Mouse (Mus musculus) intestine, embryonic 15.5 days (tissue): ENCODE results near the gene Cacna2d3. TPM values are rescaled to one million over a fixed set of nuclear protein-coding genes. Genes with fewer than 3 reads are reported as not detected.

Experiments
- ATAC-seq: fragments of 200-750 bp; cut with Nextera tagmentation; 2 replicates; pipeline ENCODE4 v1.8.0; 2017; ENCODE audit warnings: moderate TSS enrichment, moderate library complexity
- H3K27ac ChIP-seq: fragments of 300-500 bp; sonication (generic); 2 replicates; pipeline ENCODE4 v1.5.1; 2015; ENCODE audit warnings: mild to moderate bottlenecking, inconsistent platforms
- H3K27me3 ChIP-seq: fragments of 300-500 bp; sonication (generic); replicated peaks from 2 replicates; pipeline ENCODE4 v1.6.1; 2015; ENCODE audit warnings: inconsistent platforms
- H3K36me3 ChIP-seq: fragments of 300-500 bp; sonication (generic); 2 replicates; pipeline ENCODE4 v1.6.1; 2015; ENCODE audit warnings: inconsistent platforms
- H3K4me1 ChIP-seq: fragments of 300-500 bp; sonication (generic); replicated peaks from 2 replicates; pipeline ENCODE4 v1.6.1; 2015; ENCODE audit warnings: inconsistent platforms
- H3K4me2 ChIP-seq: fragments of 300-500 bp; sonication (generic); replicated peaks from 2 replicates; pipeline ENCODE4 v1.6.1; 2015; ENCODE audit warnings: mild to moderate bottlenecking, inconsistent platforms
- H3K4me3 ChIP-seq: fragments of 300-500 bp; sonication (generic); replicated peaks from 2 replicates; pipeline ENCODE4 v1.5.1; 2015; ENCODE audit warnings: inconsistent platforms
- H3K9ac ChIP-seq: fragments of 300-500 bp; sonication (generic); 2 replicates; pipeline ENCODE4 v1.6.1; 2015; ENCODE audit warnings: inconsistent platforms
- H3K9me3 ChIP-seq: fragments of 300-500 bp; sonication (generic); 2 replicates; pipeline ENCODE4 v1.6.1; 2016; ENCODE audit warnings: inconsistent platforms
- WGBS: fragments of 180-500 bp; shearing (Covaris S2); methylation state at CpG from one replicate; pipeline ENCODE4 v1.1.7; 2015; 5-methylcytosine and 5-hydroxymethylcytosine counted together
- polyA plus RNA-seq: library from polyadenylated mRNA; unstranded; fragments of >200 nt; fragmentation: Nextera tagmentation; extraction: Ambion mirVana; gene quantifications from 2 replicates; pipeline ENCODE4 v1.2.1, GENCODE M21; 2015

The Cacna2d3 gene
- polyA plus RNA-seq, 1 experiment from 2014 or later, result 1.4 TPM

DNA sequence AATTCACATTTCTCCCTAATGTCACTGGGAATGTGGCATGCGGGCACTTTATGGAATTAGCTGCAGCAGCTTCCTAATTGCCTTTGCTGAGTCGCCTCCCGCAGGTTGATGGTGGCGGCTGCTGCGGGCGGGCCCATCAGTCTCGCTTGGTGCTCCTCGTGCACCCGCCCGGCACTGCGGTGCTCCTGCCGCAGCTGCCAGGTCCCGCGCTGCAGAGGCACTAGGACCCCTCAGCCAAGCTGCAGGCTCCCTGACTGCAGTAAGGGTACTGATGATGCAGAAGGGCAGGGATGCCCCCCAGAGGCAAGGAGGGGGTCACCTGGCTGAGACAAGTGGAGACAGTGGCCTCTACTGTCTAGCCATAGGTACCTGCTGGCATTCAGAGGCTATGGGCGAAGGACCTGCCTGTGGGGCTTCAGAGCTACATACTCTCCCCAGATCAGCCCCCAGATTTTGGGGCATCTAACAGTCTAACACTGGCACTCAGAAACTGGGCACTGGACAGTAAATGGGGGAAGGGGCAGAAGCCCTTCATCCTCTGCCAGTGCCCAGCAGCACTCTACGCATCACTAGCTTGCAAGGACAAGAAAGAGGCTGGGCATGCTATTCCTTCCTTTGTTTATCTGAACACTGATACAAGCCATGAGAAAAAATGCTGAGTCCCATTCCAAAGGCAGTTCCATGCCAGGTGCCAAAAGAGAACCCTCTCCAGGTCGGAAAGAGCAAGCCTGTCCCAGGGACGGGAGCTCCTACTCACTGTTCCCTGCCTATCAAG, 13.9 kb downstream of the Cacna2d3 start:
- Histone ChIP-seq H3K4me2 (no peak overlapping the region), H3K36me3 (no peaks in the 10 kb centered on the region), H3K4me1 (no peaks in the 10 kb centered on the region), H3K4me3 (no peak overlapping the region), H3K9ac (no peak overlapping the region), H3K27ac (no peak overlapping the region), H3K9me3 (no peaks in the 10 kb centered on the region), H3K27me3 (peaks cover 14% of the 10 kb centered on the region; the same call in 1 of the 2 replicates)
- 48% methylated on average over 18 of the region's 18 CpGs for WGBS
- ATAC-seq, result no peak

DNA sequence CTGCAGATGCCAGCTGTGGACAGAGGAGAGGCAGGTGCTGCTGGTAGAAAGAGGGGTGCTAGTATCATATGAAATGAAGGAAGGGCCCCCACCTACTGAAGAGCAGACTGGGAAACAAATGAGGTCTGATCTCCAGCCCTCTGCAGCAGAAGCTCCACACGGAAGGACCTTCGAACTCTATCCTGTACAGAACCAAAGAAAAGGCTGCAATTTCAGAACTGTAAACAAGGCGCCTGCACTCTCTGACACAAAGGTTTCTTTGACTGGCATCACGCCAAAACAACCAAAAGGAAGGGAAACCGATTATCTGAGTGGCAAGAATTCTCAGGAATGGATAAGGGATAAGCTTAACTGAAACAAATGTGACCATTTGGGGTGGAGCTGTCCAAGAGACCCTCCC, 18.9 kb downstream of the Cacna2d3 start:
- Histone ChIP-seq H3K36me3 (no peaks in the 10 kb centered on the region), H3K27me3 (peaks cover 3% of the 10 kb centered on the region; the same call in 1 of the 2 replicates), H3K9me3 (no peaks in the 10 kb centered on the region), H3K9ac (no peak overlapping the region), H3K4me3 (no peak overlapping the region), H3K27ac (no peak overlapping the region), H3K4me2 (no peak overlapping the region), H3K4me1 (no peaks in the 10 kb centered on the region)
- ATAC-seq, result no peak
- WGBS, result 50% methylated on average over 5 of the region's 5 CpGs

GRCm38 (mm10) chr14:29696131-29696530, 25.5 kb downstream of the Cacna2d3 start:
- Histone ChIP-seq H3K36me3 (no peaks in the 10 kb centered on the region), H3K27me3 (no peaks in the 10 kb centered on the region; the same call in 1 of the 2 replicates), H3K4me3 (no peak overlapping the region), H3K4me1 (no peaks in the 10 kb centered on the region), H3K4me2 (no peak overlapping the region), H3K9me3 (no peaks in the 10 kb centered on the region), H3K27ac (no peak overlapping the region), H3K9ac (no peak overlapping the region)
- ATAC-seq, result no peak
- 9% methylated on average over 3 of the region's 3 CpGs for WGBS

DNA sequence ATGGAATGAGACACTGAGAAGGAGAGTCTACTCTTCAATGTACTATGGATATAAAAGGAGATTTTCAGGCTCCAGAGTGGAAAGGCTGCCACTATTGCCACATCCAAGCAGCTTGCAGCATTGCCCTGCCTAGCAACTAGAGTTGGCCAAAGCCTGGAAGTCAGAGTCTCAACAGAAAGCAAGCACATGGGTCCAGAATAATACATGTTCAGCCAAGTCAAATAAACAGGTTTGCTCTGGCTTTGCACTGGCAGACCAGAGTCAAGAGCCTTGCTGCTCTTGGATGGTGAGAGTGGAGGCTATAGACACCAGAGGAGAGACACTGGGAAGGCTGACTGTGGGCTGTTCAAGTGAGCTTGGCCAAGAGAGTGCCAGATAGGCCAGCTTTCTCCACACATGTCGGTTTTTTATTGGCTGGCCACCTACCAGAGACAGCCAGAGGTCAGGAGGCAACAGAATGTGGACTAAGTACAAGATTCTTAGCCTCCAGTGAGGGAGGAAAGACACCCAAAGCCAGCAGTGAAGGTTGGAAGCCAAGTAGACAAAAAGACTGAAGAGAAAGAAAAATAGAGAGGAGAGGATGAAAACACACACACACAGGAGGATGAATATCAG, 49.1 kb downstream of the Cacna2d3 start:
- Histone ChIP-seq H3K27ac (no peak overlapping the region), H3K9ac (no peak overlapping the region), H3K4me1 (no peaks in the 10 kb centered on the region), H3K4me2 (no peak overlapping the region), H3K4me3 (no peak overlapping the region), H3K27me3 (no peaks in the 10 kb centered on the region), H3K9me3 (no peaks in the 10 kb centered on the region), H3K36me3 (no peaks in the 10 kb centered on the region)
- ATAC-seq, result no peak
- WGBS, result 35% methylated on average over 1 of the region's 1 CpGs

GRCm38 (mm10) chr14:29669826-29670225, 51.8 kb downstream of the Cacna2d3 start:
- Histone ChIP-seq H3K27ac (no peak overlapping the region), H3K4me1 (no peaks in the 10 kb centered on the region), H3K9me3 (no peaks in the 10 kb centered on the region), H3K36me3 (no peaks in the 10 kb centered on the region), H3K9ac (no peak overlapping the region), H3K4me2 (no peak overlapping the region), H3K4me3 (no peak overlapping the region), H3K27me3 (no peaks in the 10 kb centered on the region)
- 84% methylated on average over 5 of the region's 5 CpGs for WGBS
- ATAC-seq, result no peak

DNA sequence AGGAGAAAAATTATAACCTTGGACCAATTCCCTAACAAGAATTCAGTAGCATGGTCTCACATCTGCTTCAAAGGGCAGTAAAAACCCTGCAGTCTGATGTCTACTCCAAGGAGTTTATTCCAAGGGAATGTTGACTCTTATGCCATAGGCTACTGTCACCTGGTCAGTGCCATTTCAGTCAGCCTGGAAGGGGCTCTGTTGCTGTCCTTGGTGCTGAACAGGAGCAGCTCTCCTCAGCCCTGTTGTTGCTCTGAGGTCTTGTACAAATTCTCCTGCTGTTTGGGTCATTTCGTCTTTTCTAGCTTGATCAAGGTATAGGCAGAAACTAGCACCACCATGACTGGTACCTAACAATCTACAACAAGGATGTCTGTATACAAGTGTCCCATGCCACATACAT, 64.7 kb downstream of the Cacna2d3 start:
- Histone ChIP-seq H3K4me1 (no peaks in the 10 kb centered on the region), H3K36me3 (no peaks in the 10 kb centered on the region), H3K4me3 (no peak overlapping the region), H3K4me2 (no peak overlapping the region), H3K27me3 (no peaks in the 10 kb centered on the region), H3K9ac (no peak overlapping the region), H3K9me3 (no peaks in the 10 kb centered on the region), H3K27ac (no peak overlapping the region)
- ATAC-seq, result no peak
- 46% methylated on average over 1 of the region's 1 CpGs for WGBS

DNA sequence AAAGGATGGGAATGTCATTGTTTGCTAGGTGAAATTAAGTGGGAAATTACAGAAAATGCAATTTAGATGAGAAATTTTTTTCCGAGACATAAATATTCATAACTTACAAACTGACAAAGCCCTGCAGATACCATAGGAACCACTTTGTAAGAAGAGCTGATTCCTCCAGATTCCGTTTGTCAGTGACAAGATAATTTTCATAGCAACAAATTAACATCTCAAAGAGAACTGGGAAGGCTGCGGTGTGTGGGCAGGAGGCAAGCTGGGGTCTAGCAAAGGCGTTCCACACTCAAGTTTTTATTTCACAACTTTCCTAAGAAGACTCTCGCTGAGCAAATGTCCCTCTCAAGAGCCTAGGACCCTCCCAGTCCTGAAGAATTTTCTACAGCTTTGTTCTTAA, 71.1 kb downstream of the Cacna2d3 start:
- WGBS, result 76% methylated on average over 5 of the region's 5 CpGs
- H3K9ac ChIP-seq, result no peak overlapping the region
- H3K27me3 ChIP-seq, result no peaks in the 10 kb centered on the region
- H3K27ac ChIP-seq, result no peak overlapping the region
- no peaks in the 10 kb centered on the region for H3K36me3 ChIP-seq
- H3K9me3 ChIP-seq, result no peaks in the 10 kb centered on the region
- no peaks in the 10 kb centered on the region for H3K4me1 ChIP-seq
- ATAC-seq, result no peak
- H3K4me3 ChIP-seq, result no peak overlapping the region
- no peak overlapping the region for H3K4me2 ChIP-seq

- 65% methylated on average over 6 of the region's 6 CpGs for WGBS
- H3K4me1 ChIP-seq, result no peaks in the 10 kb centered on the region
- no peak overlapping the region for H3K27ac ChIP-seq
- H3K9me3 ChIP-seq, result no peaks in the 10 kb centered on the region
- no peak overlapping the region for H3K4me2 ChIP-seq
- no peaks in the 10 kb centered on the region for H3K36me3 ChIP-seq
- H3K4me3 ChIP-seq, result no peak overlapping the region
- no peak overlapping the region for H3K9ac ChIP-seq
- H3K27me3 ChIP-seq, result no peaks in the 10 kb centered on the region
- ATAC-seq, result no peak
These were observed 72.9 kb downstream of the Cacna2d3 start for GRCm38 (mm10) chr14:29648721-29649120.

DNA sequence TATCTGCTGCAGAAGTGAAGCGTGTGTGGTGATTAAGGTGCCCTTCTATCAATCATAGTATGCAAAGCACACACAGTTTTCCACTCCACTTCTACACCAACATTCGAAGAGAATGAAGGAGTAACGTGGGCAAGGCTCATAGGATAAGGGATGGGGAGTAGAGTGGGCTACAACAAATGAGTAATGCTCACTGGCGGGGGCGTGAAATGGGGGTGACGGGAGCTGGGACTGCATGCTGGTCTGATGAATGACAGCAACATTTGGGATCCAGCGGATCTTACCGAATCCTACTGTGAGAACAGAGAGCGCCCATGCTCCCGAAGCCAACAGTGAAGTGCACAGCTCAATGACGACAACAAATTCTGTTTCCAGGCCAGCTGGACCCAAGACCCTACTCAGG, 76.2 kb downstream of the Cacna2d3 start:
- Histone ChIP-seq H3K36me3 (no peaks in the 10 kb centered on the region), H3K27ac (no peak overlapping the region)

DNA sequence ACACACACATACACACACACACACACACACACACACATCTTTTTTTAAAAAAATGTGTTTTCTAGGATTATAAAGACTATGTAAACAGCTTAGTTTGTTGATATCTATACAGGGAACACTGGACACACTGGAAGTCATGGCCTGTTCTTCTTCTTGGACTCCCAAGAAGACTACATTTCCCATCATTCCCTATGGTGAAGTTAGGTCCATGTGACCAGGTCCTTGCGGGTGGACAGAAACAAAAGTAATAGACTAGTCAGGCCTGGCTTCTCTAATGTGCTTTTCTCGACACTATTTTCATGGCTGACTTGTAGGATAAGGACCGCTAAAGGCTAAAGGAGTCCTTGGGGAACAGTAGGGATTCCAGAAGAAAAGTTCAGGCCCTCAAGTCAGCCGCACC, 78.4 kb downstream of the Cacna2d3 start:
- Histone ChIP-seq H3K27ac (no peak overlapping the region), H3K36me3 (no peaks in the 10 kb centered on the region), H3K4me2 (no peak overlapping the region), H3K9me3 (no peaks in the 10 kb centered on the region), H3K4me3 (no peak overlapping the region), H3K27me3 (no peaks in the 10 kb centered on the region), H3K9ac (no peak overlapping the region), H3K4me1 (no peaks in the 10 kb centered on the region)
- 84% methylated on average over 4 of the region's 4 CpGs for WGBS
- ATAC-seq, result no peak

More for the DNA sequence above, 76.2 kb downstream of the Cacna2d3 start:
- ATAC-seq, result no peak
- Histone ChIP-seq H3K9ac (no peak overlapping the region), H3K4me3 (no peak overlapping the region), H3K4me2 (no peak overlapping the region), H3K4me1 (no peaks in the 10 kb centered on the region), H3K9me3 (no peaks in the 10 kb centered on the region), H3K27me3 (no peaks in the 10 kb centered on the region)
- WGBS, result 77% methylated on average over 11 of the region's 11 CpGs

- H3K9me3 ChIP-seq, result no peaks in the 10 kb centered on the region
- no peak overlapping the region for H3K9ac ChIP-seq
- H3K27me3 ChIP-seq, result no peaks in the 10 kb centered on the region
- ATAC-seq, result no peak
- H3K36me3 ChIP-seq, result no peaks in the 10 kb centered on the region
- no peak overlapping the region for H3K4me2 ChIP-seq
- 55% methylated on average over 3 of the region's 3 CpGs for WGBS
- H3K4me1 ChIP-seq, result no peaks in the 10 kb centered on the region
- no peak overlapping the region for H3K27ac ChIP-seq
- no peak overlapping the region for H3K4me3 ChIP-seq
These were observed 82.4 kb downstream of the Cacna2d3 start for GRCm38 (mm10) chr14:29639266-29639665.

DNA sequence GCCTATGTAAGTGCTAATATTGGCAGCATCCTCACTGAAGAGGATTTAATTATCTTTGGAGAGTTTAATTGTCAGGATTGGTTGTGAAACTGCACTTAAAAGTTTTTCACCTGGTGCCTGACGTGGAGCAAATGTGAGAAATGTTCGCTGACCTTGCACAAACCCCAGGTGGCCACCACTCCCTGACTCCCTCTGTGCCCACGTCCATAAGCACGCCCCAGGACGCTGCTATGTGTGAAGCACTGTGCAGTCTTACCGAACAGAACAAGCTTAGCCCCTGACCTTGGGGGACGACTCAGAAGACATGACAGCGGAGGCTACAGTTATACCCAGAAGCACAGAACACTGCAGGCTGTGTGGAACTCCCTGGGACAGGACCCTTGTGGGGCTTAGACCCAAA, 93.5 kb downstream of the Cacna2d3 start:
- no peak overlapping the region for H3K4me3 ChIP-seq
- H3K27me3 ChIP-seq, result no peaks in the 10 kb centered on the region
- H3K36me3 ChIP-seq, result no peaks in the 10 kb centered on the region
- H3K9ac ChIP-seq, result no peak overlapping the region
- no peak for ATAC-seq
- no peak overlapping the region for H3K4me2 ChIP-seq
- no peaks in the 10 kb centered on the region for H3K9me3 ChIP-seq
- WGBS, result 73% methylated on average over 8 of the region's 8 CpGs
- H3K27ac ChIP-seq, result no peak overlapping the region
- H3K4me1 ChIP-seq, result no peaks in the 10 kb centered on the region

DNA sequence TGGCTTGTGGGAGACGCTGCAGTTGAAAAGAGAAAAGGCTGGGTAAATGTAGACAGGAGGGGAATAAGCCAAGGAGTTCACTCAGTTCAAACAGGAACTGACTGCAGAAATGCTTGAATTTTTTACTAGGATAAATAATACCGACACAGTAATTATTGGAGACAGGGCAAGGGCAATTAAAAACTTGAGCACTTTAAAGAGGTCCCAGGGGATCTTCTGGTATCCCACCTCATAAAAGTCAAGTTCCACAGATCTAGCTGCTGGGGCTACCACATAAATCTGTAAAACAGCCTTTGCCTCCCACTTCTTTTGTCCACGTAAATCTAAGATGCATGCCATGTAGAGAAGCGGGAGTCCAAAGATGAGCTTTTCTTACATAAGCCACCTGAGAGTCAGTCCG, 109.2 kb downstream of the Cacna2d3 start:
- Histone ChIP-seq H3K27ac (no peak overlapping the region), H3K27me3 (no peaks in the 10 kb centered on the region), H3K36me3 (no peaks in the 10 kb centered on the region), H3K9ac (no peak overlapping the region), H3K4me1 (no peaks in the 10 kb centered on the region), H3K4me3 (no peak overlapping the region), H3K4me2 (no peak overlapping the region), H3K9me3 (no peaks in the 10 kb centered on the region)
- ATAC-seq, result no peak
- WGBS, result 63% methylated on average over 5 of the region's 5 CpGs
